Mouse (Mus musculus) MEL (cell line): Measurements from ENCODE around the gene Klhdc7b. TPM values are rescaled to one million over a fixed set of nuclear protein-coding genes. Genes with fewer than 3 reads are reported as not detected.

Experiments
- DNase-seq: peaks from one replicate; pipeline ENCODE4 v3.0.0; 2011; ENCODE audit warnings: low read depth, low spot score
- H3K27ac ChIP-seq: 2 replicates; pipeline ENCODE4 v1.5.1; 2012; ENCODE audit warnings: low read depth, mild to moderate bottlenecking, control low read depth, low read length, moderate library complexity; ENCODE audit not compliant: control insufficient read depth
- H3K27me3 ChIP-seq, 2 experiments: fragments of 150-350 bp in 1 of 2; sonication (generic) in 1 of 2; 2 replicates each; pipeline ENCODE4 v1.6.1; 2012; ENCODE audit warnings: low read length in 2 of 2, mild to moderate bottlenecking in 2 of 2, improper control_type of control experiment in 1 of 2, moderate library complexity in 1 of 2; ENCODE audit not compliant: insufficient read depth in 2 of 2, control insufficient read depth in 1 of 2
- H3K36me3 ChIP-seq, 2 experiments: 2 replicates each; pipeline ENCODE4 v1.6.1; 2012 to 2014; ENCODE audit warnings: low read length in 2 of 2, improper control_type of control experiment in 1 of 2, inconsistent platforms in 1 of 2, mild to moderate bottlenecking in 1 of 2; ENCODE audit not compliant: insufficient read depth in 2 of 2, control insufficient read depth in 1 of 2
- H3K4me1 ChIP-seq, 2 experiments: fragments of 150-350 bp in 1 of 2; sonication (generic) in 1 of 2; 2 replicates each; pipeline ENCODE4 v1.6.1; 2012; ENCODE audit warnings: low read length in 2 of 2, improper control_type of control experiment in 1 of 2, mild to moderate bottlenecking in 1 of 2; ENCODE audit not compliant: insufficient read depth in 2 of 2, control insufficient read depth in 1 of 2
- H3K4me3 ChIP-seq, 2 experiments: fragments of 150-350 bp in 1 of 2; sonication (generic) in 1 of 2; 2 replicates each; pipeline ENCODE4 v1.5.1; 2012; ENCODE audit warnings: low read depth in 2 of 2, low read length in 2 of 2, mild to moderate bottlenecking in 2 of 2, moderate library complexity in 2 of 2, control low read depth in 1 of 2, improper control_type of control experiment in 1 of 2; ENCODE audit not compliant: control insufficient read depth in 1 of 2, insufficient read depth in 1 of 2
- H3K79me2 ChIP-seq: 2 replicates; pipeline ENCODE4 v1.6.1; 2012; ENCODE audit warnings: mild to moderate bottlenecking, low read length, moderate library complexity; ENCODE audit not compliant: control insufficient read depth, poor library complexity, insufficient read depth
- H3K9ac ChIP-seq: 2 replicates; pipeline ENCODE4 v1.6.1; 2012; ENCODE audit warnings: low read depth, mild to moderate bottlenecking, control low read depth, low read length, moderate library complexity; ENCODE audit not compliant: control insufficient read depth, poor library complexity, severe bottlenecking
- H3K9me3 ChIP-seq: fragments of 150-350 bp; sonication (generic); replicated peaks from 2 replicates; pipeline ENCODE4 v1.6.1; 2012; ENCODE audit warnings: mild to moderate bottlenecking, low read length, improper control_type of control experiment, moderate library complexity; ENCODE audit not compliant: insufficient read depth
- BHLHE40 ChIP-seq: IDR thresholded peaks from 2 replicates; pipeline ENCODE4 v1.6.1; 2012; ENCODE audit warnings: low read depth, mild to moderate bottlenecking, inconsistent platforms, low read length, improper control_type of control experiment, borderline replicate concordance
- CHD1 ChIP-seq: IDR thresholded peaks from 2 replicates; pipeline ENCODE4 v1.6.1; 2012; ENCODE audit warnings: low read depth, mild to moderate bottlenecking, inconsistent platforms, low read length, improper control_type of control experiment
- CHD2 ChIP-seq: IDR thresholded peaks from 2 replicates; pipeline ENCODE4 v1.6.1; 2011; ENCODE audit warnings: low read length, improper control_type of control experiment
- CTCF ChIP-seq, 3 experiments: IDR thresholded peaks in 2 of 3; conservative IDR thresholded peaks in 1 of 3; 2 replicates each; pipeline ENCODE4 v1.5.1; 2011 to 2012; ENCODE audit warnings: low read length in 3 of 3, low read depth in 2 of 3, mild to moderate bottlenecking in 2 of 3, improper control_type of control experiment in 1 of 3, inconsistent platforms in 1 of 3, mixed read lengths in 1 of 3, moderate library complexity in 1 of 3; ENCODE audit not compliant: control insufficient read depth in 1 of 3, insufficient read depth in 1 of 3, poor library complexity in 1 of 3, severe bottlenecking in 1 of 3
- EP300 ChIP-seq, 2 experiments: IDR thresholded peaks; 2 replicates each; pipeline ENCODE4 v1.6.1; 2011; ENCODE audit warnings: improper control_type of control experiment in 2 of 2, low read length in 2 of 2, low read depth in 1 of 2, mild to moderate bottlenecking in 1 of 2
- GATA1 ChIP-seq: IDR thresholded peaks from 2 replicates; pipeline ENCODE4 v1.6.1; 2011; ENCODE audit warnings: low read depth, low read length, improper control_type of control experiment
- HCFC1 ChIP-seq: IDR thresholded peaks from 2 replicates; pipeline ENCODE4 v1.6.1; 2012; ENCODE audit warnings: low read depth, mild to moderate bottlenecking, inconsistent platforms, low read length, improper control_type of control experiment, moderate library complexity
- KAT2A ChIP-seq: conservative IDR thresholded peaks from 2 replicates; pipeline ENCODE4 v1.6.1; 2012; ENCODE audit warnings: low read depth, low read length, improper control_type of control experiment, inconsistent platforms
- MAX ChIP-seq: IDR thresholded peaks from 2 replicates; pipeline ENCODE4 v1.6.1; 2011; ENCODE audit warnings: low read length, improper control_type of control experiment
- MAZ ChIP-seq: IDR thresholded peaks from 2 replicates; pipeline ENCODE4 v1.6.1; 2012; ENCODE audit warnings: low read depth, mild to moderate bottlenecking, inconsistent platforms, low read length, improper control_type of control experiment
- MXI1 ChIP-seq: IDR thresholded peaks from 2 replicates; pipeline ENCODE4 v1.6.1; 2011; ENCODE audit warnings: mild to moderate bottlenecking, low read depth, low read length, improper control_type of control experiment
- MYC ChIP-seq: IDR thresholded peaks from 2 replicates; pipeline ENCODE4 v1.6.1; 2011; ENCODE audit warnings: low read depth, mild to moderate bottlenecking, low read length, improper control_type of control experiment, moderate library complexity
- NELFE ChIP-seq: IDR thresholded peaks from 2 replicates; pipeline ENCODE4 v1.6.1; 2011; ENCODE audit warnings: low read depth, low read length, improper control_type of control experiment
- POLR2A ChIP-seq, 2 experiments: IDR thresholded peaks; 2 replicates each; pipeline ENCODE4 v1.6.1; 2011 to 2012; ENCODE audit warnings: low read length in 2 of 2, mild to moderate bottlenecking in 2 of 2, control low read depth in 1 of 2, improper control_type of control experiment in 1 of 2, low read depth in 1 of 2, moderate library complexity in 1 of 2; ENCODE audit not compliant: control insufficient read depth in 1 of 2, insufficient read depth in 1 of 2, poor library complexity in 1 of 2
- POLR2AphosphoS2 ChIP-seq: IDR thresholded peaks from 2 replicates; pipeline ENCODE4 v1.6.1; 2011; ENCODE audit warnings: low read length, improper control_type of control experiment
- RAD21 ChIP-seq: IDR thresholded peaks from 2 replicates; pipeline ENCODE4 v1.6.1; 2011; ENCODE audit warnings: mild to moderate bottlenecking, low read depth, low read length, improper control_type of control experiment
- RCOR1 ChIP-seq: IDR thresholded peaks from 2 replicates; pipeline ENCODE4 v1.6.1; 2012; ENCODE audit warnings: low read depth, mild to moderate bottlenecking, inconsistent platforms, low read length, improper control_type of control experiment
- SIN3A ChIP-seq: IDR thresholded peaks from 2 replicates; pipeline ENCODE4 v1.6.1; 2012; ENCODE audit warnings: low read length, improper control_type of control experiment, inconsistent platforms
- TBP ChIP-seq: IDR thresholded peaks from 2 replicates; pipeline ENCODE4 v1.8.0; 2011; ENCODE audit warnings: low read depth, low read length, improper control_type of control experiment
- TCF12 ChIP-seq: IDR thresholded peaks from 2 replicates; pipeline ENCODE4 v1.6.1; 2014; ENCODE audit warnings: low read depth, mild to moderate bottlenecking, inconsistent platforms, low read length, improper control_type of control experiment, moderate library complexity
- USF1 ChIP-seq: IDR thresholded peaks from 2 replicates; pipeline ENCODE4 v1.6.1; 2014; ENCODE audit warnings: low read depth, mild to moderate bottlenecking, inconsistent platforms, low read length, improper control_type of control experiment, moderate library complexity
- ZKSCAN1 ChIP-seq: IDR thresholded peaks from 2 replicates; pipeline ENCODE4 v1.6.1; 2012; ENCODE audit warnings: low read depth, mild to moderate bottlenecking, inconsistent platforms, low read length, improper control_type of control experiment, moderate library complexity
- ZMIZ1 ChIP-seq: IDR thresholded peaks from 2 replicates; pipeline ENCODE4 v1.6.1; 2012; ENCODE audit warnings: low read depth, mild to moderate bottlenecking, inconsistent platforms, low read length, improper control_type of control experiment, moderate library complexity
- ZNF384 ChIP-seq: IDR thresholded peaks from 2 replicates; pipeline ENCODE4 v1.6.1; 2012; ENCODE audit warnings: low read depth, mild to moderate bottlenecking, inconsistent platforms, low read length, improper control_type of control experiment
- polyA plus RNA-seq, 2 experiments: library from polyadenylated mRNA; stranded (reverse) in 1 of 2; unstranded in 1 of 2; fragments of >175 nt in 1 of 2; fragments of >200 nt in 1 of 2; gene quantifications; 2 replicates each; pipeline versions ENCODE4 v1.2.1 to v1.2.4; 2012; ENCODE audit warnings: low replicate concordance in 2 of 2, low read depth in 1 of 2; ENCODE audit not compliant: insufficient read length in 2 of 2, insufficient read depth in 1 of 2, missing spikeins in 1 of 2
- total RNA-seq: library from RNA; depleted of rRNA; stranded (reverse); fragments of 300-350 nt; gene quantifications from 2 replicates; pipeline ENCODE4 v1.2.3, GENCODE M21; 2012

Gene Klhdc7b
- total and polyA plus RNA-seq, 3 experiments: 0.01 TPM; not detected in 2

- peak; percentile 74 for TF ChIP-seq HCFC1
- peak in 1 of 2 experiments; percentile 20; a peak in 1 of 4 replicates for TF ChIP-seq EP300 (IDR thresholded peaks at IDR 0.05; ENCODE audit: low read depth in 1 of 2, low read length in 2 of 2)
- TF ChIP-seq RAD21: no peak
- peak; percentile 53; the same call in 1 of the 2 replicates for TF ChIP-seq TBP
- no peak for TF ChIP-seq POLR2AphosphoS2
- TF ChIP-seq NELFE: peak; percentile 46
- no peak; the same call in 1 of the 2 replicates for TF ChIP-seq ZMIZ1
- peak; percentile 49 for TF ChIP-seq MAX
- peak; percentile 76 for TF ChIP-seq MXI1
- TF ChIP-seq RCOR1: no peak
- TF ChIP-seq CHD2: peak; percentile 56
- peak; percentile 91 for TF ChIP-seq SIN3A
- TF ChIP-seq ZNF384: peak; percentile 95
- TF ChIP-seq POLR2A (IDR thresholded peaks at IDR 0.05; ENCODE audit: control insufficient read depth in 1 of 2, insufficient read depth in 1 of 2, low read depth in 1 of 2, low read length in 2 of 2, poor library complexity in 1 of 2): peak in 1 of 2 experiments; percentile 36; a peak in 2 of 4 replicates
- 0 out of 2 replicates have a peak, but pooled peaks have one; percentile 34 for TF ChIP-seq TCF12
- peak; percentile 51; the same call in 1 of the 2 replicates for TF ChIP-seq MAZ
- 0 out of 2 replicates have a peak, but pooled peaks have one; percentile 41 for TF ChIP-seq BHLHE40
- TF ChIP-seq KAT2A: 0 out of 2 replicates have a peak, but pooled peaks have one; percentile 30
- no peak for TF ChIP-seq MYC
- Histone ChIP-seq H3K4me1 (peaks cover 21% of the 10 kb centered on the region in 2 experiments), H3K36me3 (peaks cover 5 to 28% of the 10 kb centered on the region in 2 experiments)
These were observed 28.3 kb upstream of the Klhdc7b start for GRCm38 (mm10) chr15:89356372-89356771.

DNA sequence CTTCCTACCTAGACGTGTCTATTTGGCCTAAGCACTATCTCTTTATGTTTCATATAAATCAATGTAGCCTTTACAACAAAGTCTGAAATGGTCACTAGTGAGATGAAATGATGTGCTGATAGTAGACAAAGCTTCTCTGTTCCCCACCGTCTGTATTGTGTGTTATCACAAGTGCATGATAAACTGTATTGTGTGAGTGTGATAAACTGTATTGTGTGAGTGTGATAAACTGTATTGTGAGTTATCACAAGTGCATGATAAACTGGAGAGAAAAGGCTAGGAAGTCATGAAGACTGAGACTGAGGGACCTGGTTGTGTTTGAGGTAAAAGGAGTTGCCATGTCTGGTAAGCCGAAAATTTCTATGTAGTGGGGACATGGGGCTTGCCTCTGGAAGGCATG, 25.9 kb upstream of the Klhdc7b start:
- no peaks in the 10 kb centered on the region for H3K27me3 ChIP-seq
- H3K4me3 ChIP-seq: no peak overlapping the region
- TF ChIP-seq EP300 (IDR thresholded peaks at IDR 0.05; ENCODE audit: low read depth in 1 of 2, low read length in 2 of 2) (peak; percentile 56 to 79), GATA1 (peak; percentile 82), MAZ (no peak), USF1 (no peak), TCF12 (peak; percentile 72; the same call in 1 of the 2 replicates), CTCF (IDR thresholded peaks at IDR 0.05 in 2 of 3, conservative IDR thresholded peaks at IDR 0.05 in 1 of 3; ENCODE audit: control insufficient read depth in 1 of 3, insufficient read depth in 1 of 3, low read depth in 2 of 3, low read length in 3 of 3, poor library complexity in 1 of 3, severe bottlenecking in 1 of 3) (no peak), ZKSCAN1 (no peak), CHD1 (no peak), SIN3A (no peak; the same call in 1 of the 2 replicates), MXI1 (no peak)
- H3K36me3 ChIP-seq: peaks cover 5 to 28% of the 10 kb centered on the region in 2 experiments
- peaks cover 21% of the 10 kb centered on the region in 2 experiments for H3K4me1 ChIP-seq
- H3K9me3 ChIP-seq: no peaks in the 10 kb centered on the region
- no peak for DNase-seq
- peak overlapping the region; percentile 21 for H3K27ac ChIP-seq
- H3K9ac ChIP-seq: no peak overlapping the region
- H3K79me2 ChIP-seq: peaks cover 51% of the 10 kb centered on the region

More at GRCm38 (mm10) chr15:89356372-89356771, 28.3 kb upstream of the Klhdc7b start:
- Histone ChIP-seq H3K9ac (peak overlapping the region; percentile 96), H3K27ac (peak overlapping the region; percentile 89), H3K27me3 (no peaks in the 10 kb centered on the region), H3K9me3 (no peaks in the 10 kb centered on the region), H3K4me3 (peak overlapping the region; percentile 88 to 97), H3K79me2 (peaks cover 49% of the 10 kb centered on the region)
- peak; percentile 97 for DNase-seq
